Mouse (Mus musculus) spleen, adult 2 months (tissue): ENCODE measurements at regions not wholly inside any gene's neighbourhood (a gene's known extent, or its start where the extent isn't known, plus 50 kb on each side); places are given as distances from the start of the nearest gene placed in this dataset.
A peak's percentile ranks its signal among the peaks of the same experiment; 100 is the strongest.

ENCODE experiments used
- DNase-seq, 2 experiments: peaks; one replicate each; pipeline versions ENCODE4 v3.0.0 to v3.0.0-alpha.2; 2012 to 2021; ENCODE audit warnings: low spot score in 2 of 2, low read depth in 1 of 2
- H3K27ac ChIP-seq: fragments of 200-500 bp; 2 replicates; pipeline ENCODE4 v1.5.1; 2012; ENCODE audit warnings: low read length, inconsistent platforms; ENCODE audit not compliant: insufficient read depth
- H3K27me3 ChIP-seq: fragments of 200-500 bp; 2 replicates; pipeline ENCODE4 v1.6.1; 2012; ENCODE audit warnings: mild to moderate bottlenecking, moderate library complexity, low read length, inconsistent platforms; ENCODE audit not compliant: control insufficient read depth, insufficient read depth
- H3K36me3 ChIP-seq: fragments of 200-500 bp; 2 replicates; pipeline ENCODE4 v1.6.1; 2012; ENCODE audit warnings: mild to moderate bottlenecking, low read length, inconsistent platforms; ENCODE audit not compliant: control insufficient read depth, insufficient read depth
- H3K4me1 ChIP-seq: fragments of 200-500 bp; 2 replicates; pipeline ENCODE4 v1.6.1; 2011; ENCODE audit warnings: inconsistent platforms; ENCODE audit not compliant: control insufficient read depth, insufficient read depth, insufficient read length
- H3K4me3 ChIP-seq: fragments of 200-500 bp; 2 replicates; pipeline ENCODE4 v1.5.1; 2011; ENCODE audit warnings: mild to moderate bottlenecking, inconsistent platforms; ENCODE audit not compliant: insufficient read depth, insufficient read length; ENCODE audit errors: extremely low read depth
- CTCF ChIP-seq: fragments of 200-500 bp; IDR thresholded peaks from 2 replicates; pipeline ENCODE4 v1.5.1; 2011; ENCODE audit warnings: mild to moderate bottlenecking, inconsistent platforms; ENCODE audit not compliant: insufficient read depth, insufficient read length, insufficient replicate concordance; ENCODE audit errors: extremely low read depth
- POLR2A ChIP-seq: fragments of 200-500 bp; IDR thresholded peaks from 2 replicates; pipeline ENCODE4 v1.6.1; 2011; ENCODE audit warnings: low read depth, low read length, inconsistent platforms
- WGBS: fragments of 180-500 bp; shearing (Covaris S2); methylation state at CpG from one replicate; pipeline ENCODE4 v1.1.7; 2018; 5-methylcytosine and 5-hydroxymethylcytosine counted together

DNA sequence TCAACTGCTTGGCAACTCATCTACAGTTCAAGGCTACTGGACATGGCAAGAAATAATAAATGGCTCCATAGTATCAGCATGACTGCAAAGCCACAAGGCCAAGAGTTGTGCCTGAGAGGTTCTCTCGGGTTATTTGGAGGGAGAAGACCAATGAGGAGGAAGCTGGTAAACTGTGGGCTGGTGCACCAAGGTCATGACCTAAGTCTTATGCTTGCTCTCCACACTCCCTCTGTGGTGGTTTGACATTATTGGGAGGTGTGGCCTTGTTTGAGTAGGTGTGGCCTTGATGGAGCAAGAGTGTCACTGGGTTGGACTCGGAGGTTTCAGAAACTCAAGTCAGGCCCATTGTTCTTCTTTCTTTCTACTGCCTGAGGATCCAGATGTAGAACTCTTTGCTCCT is 129.2 kb upstream of the Nampt start:
- no peak overlapping the region for H3K27ac ChIP-seq
- H3K36me3 ChIP-seq: no peaks in the 10 kb centered on the region
- no peaks in the 10 kb centered on the region for H3K4me1 ChIP-seq
- no peak overlapping the region for H3K4me3 ChIP-seq
- TF ChIP-seq POLR2A (no peak), CTCF (no peak)
- no peaks in the 10 kb centered on the region for H3K27me3 ChIP-seq
- WGBS: 89% methylated on average over 2 of the region's 2 CpGs
- DNase-seq: no peak

DNA sequence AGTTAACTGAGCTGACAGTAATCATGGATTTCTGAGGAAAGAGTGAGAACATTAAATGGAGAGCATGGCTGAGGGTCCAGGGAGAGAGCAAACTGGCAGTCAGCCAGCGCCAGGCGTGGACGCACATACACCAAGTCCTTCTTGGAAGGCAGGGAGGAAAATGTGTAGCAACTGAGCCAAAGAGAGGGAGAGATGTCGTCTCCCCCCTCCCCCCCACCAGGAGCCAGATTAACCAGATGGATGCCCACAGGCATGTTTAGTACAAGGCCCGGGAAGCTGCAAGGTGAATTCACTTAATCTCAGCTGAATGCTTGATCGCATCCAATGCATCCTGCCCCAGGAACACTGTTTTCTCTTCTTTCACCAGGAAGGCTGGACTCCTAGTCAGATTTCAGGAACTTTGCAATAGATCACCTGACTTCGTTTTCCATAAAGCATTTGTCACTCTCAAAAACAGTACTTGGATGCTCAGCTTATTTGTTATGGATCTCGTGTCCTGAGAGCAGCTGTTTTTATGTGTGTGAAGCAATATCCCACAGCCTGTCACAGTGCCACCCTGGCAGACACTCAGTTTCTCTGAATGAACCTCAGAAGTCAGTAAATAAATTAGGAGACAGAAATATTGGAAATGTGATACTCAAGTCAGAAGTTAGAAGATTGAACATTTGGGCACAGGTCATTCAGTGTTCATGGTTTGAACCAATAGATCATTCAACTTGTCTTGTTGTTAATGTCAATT is 127.1 kb upstream of the Nampt start:
- Histone ChIP-seq H3K4me1 (no peaks in the 10 kb centered on the region), H3K4me3 (no peak overlapping the region), H3K36me3 (no peaks in the 10 kb centered on the region), H3K27ac (no peak overlapping the region), H3K27me3 (no peaks in the 10 kb centered on the region)
- 86% methylated on average over 8 of the region's 8 CpGs for WGBS
- TF ChIP-seq POLR2A: no peak
- no peak for DNase-seq

DNA sequence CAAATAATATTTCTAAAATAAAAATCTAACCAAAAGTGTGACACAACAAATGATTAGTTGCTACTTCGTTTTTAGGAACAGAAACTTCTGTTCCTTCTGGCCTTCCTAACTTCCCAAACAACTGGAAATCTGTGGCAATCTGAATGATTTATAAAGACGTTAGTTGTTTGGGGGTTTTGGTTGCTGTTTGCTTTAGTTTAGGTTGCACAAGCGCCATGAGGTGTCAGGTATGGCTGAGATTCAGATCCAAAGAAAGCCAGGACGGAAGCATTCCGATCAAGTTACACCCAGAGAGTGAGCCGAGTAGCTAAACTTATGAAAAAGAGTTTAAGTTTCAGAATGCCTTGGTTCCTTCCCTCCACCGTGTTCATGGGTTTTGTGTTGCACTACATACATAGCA is 126.4 kb upstream of the Nampt start:
- Histone ChIP-seq H3K4me3 (no peak overlapping the region), H3K4me1 (no peaks in the 10 kb centered on the region), H3K27ac (no peak overlapping the region), H3K36me3 (no peaks in the 10 kb centered on the region), H3K27me3 (no peaks in the 10 kb centered on the region)
- no peak for DNase-seq
- WGBS: 88% methylated on average over 7 of the region's 7 CpGs
- TF ChIP-seq POLR2A (no peak), CTCF (no peak)

DNA sequence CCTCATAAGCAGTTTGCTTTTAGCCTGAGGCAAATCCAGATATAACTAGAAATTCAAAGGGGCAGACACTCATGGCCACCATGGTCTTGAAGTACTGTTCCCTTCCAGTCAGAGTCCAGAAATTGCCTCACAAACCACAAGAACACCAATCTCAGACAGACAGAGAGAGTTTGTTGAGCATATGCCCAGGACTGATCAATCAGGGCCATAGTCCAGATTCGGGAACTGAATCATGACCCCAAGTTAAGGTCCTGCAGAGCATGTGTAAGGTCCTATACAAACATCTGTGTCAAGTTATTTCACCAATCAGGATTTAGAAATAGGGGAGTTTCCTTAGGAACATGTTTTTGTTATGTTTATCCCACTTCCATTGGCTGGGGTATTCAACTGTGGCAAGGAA is 125.7 kb upstream of the Nampt start:
- no peak for DNase-seq
- no peaks in the 10 kb centered on the region for H3K4me1 ChIP-seq
- TF ChIP-seq POLR2A: no peak
- no peak for TF ChIP-seq CTCF
- no peak overlapping the region for H3K27ac ChIP-seq
- H3K36me3 ChIP-seq: no peaks in the 10 kb centered on the region
- no peak overlapping the region for H3K4me3 ChIP-seq
- no peaks in the 10 kb centered on the region for H3K27me3 ChIP-seq
- 71% methylated on average over 1 of the region's 1 CpGs for WGBS

DNA sequence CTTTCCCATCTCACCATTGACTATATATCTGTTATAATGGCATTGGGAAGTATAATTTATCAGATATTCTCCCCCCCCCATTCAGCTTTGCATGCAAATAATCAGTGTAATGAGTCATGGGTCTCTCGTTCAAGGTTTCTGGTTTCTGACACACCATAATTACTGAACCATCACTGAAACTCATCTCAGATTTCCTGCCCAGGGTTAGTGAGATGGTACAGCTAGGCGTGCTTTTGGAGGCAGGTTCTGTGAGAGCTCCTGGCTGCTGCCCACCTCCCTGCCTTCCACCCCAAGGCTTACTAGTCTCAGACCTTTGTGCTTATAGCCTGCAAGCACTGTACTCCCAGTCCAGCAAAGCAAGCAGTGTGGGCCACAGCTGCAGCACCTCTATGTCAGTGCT is 122.5 kb upstream of the Nampt start:
- peak in 1 of 2 experiments; percentile 4 for DNase-seq
- 44% methylated on average over 2 of the region's 2 CpGs for WGBS
- H3K4me1 ChIP-seq: no peaks in the 10 kb centered on the region
- H3K27ac ChIP-seq: no peak overlapping the region
- H3K4me3 ChIP-seq: no peak overlapping the region
- TF ChIP-seq POLR2A (no peak), CTCF (no peak)
- H3K36me3 ChIP-seq: no peaks in the 10 kb centered on the region
- H3K27me3 ChIP-seq: no peaks in the 10 kb centered on the region

DNA sequence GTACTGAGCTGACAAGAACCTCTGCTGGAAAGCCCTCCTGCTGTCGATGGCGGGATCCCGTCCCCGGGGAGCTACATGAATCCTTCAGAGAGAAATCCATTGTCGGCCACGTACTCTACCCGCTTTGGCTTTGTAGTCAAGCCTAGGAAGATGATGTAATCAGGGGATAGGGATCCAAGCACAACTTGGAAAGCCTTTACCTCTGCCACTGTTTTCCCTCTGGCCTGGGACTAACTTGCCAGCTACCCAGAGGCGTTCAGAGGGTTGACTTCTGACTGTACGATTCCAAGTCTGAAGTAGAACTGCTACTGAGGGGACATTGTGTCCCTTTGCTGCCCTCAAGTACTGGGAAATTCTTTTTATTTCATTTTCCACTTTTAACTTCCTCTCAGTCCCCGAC is 110.2 kb upstream of the Nampt start:
- TF ChIP-seq CTCF: no peak
- no peak for TF ChIP-seq POLR2A
- Histone ChIP-seq H3K4me1 (no peaks in the 10 kb centered on the region), H3K27ac (no peak overlapping the region), H3K27me3 (no peaks in the 10 kb centered on the region), H3K36me3 (no peaks in the 10 kb centered on the region), H3K4me3 (no peak overlapping the region)
- DNase-seq: no peak
- WGBS: 86% methylated on average over 10 of the region's 10 CpGs

DNA sequence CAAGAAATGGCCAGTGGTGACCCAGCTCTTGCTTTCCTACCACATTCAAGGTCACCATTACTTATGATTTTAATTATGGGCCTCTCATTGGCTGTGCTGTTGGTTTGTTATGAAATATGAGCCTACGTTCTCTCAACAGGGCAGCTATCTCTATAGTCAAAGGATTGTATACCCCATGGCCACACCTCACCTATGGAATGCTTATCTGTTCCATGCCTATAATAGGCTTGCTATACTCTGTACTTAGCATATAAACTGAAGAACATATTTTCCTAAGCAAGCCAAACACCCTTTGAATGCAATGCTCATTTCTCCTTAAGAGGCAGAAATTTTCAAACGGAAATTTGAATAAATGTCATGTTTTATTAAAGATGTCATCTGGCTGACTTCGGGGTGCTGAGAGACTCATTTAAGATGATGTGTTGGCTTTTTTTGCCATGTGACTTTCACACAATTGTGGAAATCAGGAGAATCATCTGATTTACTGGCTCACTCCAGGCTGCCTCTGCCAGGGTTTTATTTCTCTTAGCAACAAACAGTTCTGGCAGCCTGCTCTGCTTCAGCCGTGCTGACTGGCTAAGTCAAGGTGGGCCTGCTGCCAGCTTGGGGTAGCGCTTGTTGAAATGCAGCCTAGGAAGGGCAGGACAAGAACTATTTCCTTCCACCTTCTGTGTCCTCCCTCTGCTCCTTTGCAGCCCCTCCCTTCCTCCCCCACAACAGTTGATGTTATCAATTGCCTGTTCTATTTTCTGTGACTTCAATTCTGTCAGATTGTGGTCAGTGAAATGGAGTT is 102.0 kb upstream of the Nampt start:
- TF ChIP-seq POLR2A: no peak
- no peak for TF ChIP-seq CTCF
- Histone ChIP-seq H3K4me3 (no peak overlapping the region), H3K36me3 (no peaks in the 10 kb centered on the region), H3K4me1 (no peaks in the 10 kb centered on the region; the same call in 1 of the 2 replicates), H3K27ac (no peak overlapping the region), H3K27me3 (no peaks in the 10 kb centered on the region)
- DNase-seq: peak in 1 of 2 experiments; percentile 8
- WGBS: 50% methylated on average over 5 of the region's 5 CpGs
